Mouse (Mus musculus) heart, adult 9 months (tissue): ENCODE measurements at regions not wholly inside any gene's neighbourhood (a gene's known extent, or its start where the extent isn't known, plus 50 kb on each side); places are given as distances from the start of the nearest gene placed in this dataset.
"Not testable (repeated sequence)": the region's sequence is repeated elsewhere in the genome, so short reads cannot be mapped to it uniquely, and the experiment has no call there.

ENCODE experiments used
- DNase-seq, 2 experiments: peaks; one replicate each; pipeline ENCODE4 v3.0.0; 2022; ENCODE audit warnings: low spot score in 2 of 2

DNA sequence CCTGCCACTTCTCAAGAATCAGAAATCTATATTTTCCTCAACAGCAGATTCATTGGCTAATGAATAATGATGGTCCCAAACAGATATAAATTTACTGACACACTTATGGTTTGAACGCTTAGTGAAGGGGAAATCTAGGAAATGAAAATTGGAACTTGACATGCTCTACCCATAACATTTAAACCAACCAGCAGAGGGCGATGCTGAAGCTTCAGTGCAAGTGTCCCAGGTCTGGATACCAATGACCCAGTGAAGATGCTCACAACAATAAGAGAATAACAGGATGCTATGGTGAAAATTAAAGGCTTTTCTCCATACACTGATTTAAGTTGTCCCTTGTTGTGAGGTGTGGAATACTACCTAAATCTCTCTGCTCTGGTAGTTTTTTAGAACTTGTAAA, 236.0 kb upstream of the Rorb start:
- no peak for DNase-seq

DNA sequence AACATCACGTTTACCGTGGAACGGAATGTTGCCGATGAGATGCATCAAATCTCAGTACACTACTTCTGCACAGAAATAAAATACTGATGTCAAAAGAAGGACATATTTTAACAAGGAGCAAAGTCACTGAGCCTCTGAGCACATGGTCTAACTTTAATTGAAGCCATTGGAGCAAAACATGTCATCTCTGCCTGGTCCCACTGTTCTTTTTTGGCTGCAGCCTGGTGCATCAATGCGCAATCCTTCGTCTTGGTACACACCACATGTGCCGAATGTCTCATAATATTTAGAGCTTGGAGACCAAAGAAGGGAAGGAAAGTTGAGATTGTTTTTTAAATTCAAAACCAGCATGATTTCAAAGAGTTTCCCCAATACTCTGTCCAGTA, 233.4 kb upstream of the Rorb start:
- no peak for DNase-seq

DNA sequence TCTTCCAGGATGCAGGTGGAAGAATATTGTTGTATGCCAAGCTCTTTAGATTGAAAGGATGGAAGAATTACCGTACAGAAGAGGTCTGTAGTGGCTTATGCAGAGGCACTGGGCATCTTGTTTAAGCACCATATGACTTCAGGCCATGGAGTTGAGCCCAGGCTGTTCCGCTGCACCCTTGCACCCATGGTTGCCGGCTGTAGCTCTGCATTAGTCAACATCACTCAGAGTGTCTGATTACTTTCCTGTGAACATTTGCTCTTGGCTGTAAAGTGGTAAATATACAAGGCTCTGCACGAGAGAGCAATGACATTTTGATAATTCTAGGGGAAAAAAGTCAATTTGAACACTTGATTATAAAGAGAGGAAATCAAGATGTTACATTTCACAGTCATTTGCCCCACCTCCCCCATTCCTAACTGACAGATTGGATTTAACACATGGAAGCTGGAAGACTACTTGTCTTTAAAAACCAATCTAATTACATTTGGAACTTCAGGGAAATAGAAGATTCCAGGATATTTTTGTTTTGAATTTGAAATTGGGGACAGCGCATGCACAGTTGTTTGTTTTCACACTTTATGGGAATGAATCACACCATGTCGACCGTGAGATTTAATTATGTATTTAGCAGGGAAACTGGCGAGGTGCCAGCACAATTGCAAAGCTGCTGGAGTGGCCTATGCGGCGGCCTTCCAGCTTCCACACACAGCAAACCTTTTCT, 232.9 kb upstream of the Rorb start:
- no peak for DNase-seq

DNA sequence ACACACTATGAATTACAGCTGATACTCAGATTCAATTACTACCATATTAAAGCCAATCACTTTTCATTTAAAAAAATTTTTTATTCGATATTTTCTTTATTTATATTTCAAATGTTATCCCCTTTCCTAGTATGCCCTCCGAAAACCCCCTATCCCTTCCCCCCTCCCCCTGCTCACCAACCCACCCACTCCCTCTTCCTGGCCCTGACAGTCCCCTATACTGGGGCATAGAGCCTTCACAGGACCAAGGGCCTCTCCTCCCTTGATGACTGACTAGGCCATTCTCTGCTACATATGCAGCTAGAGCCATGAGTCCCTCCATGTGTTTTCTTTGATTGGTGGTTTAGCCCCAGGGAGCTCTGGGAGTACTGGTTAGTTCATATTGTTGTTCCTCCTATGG, 196.1 kb upstream of the Rorb start:
- not testable (repeated sequence) for DNase-seq

DNA sequence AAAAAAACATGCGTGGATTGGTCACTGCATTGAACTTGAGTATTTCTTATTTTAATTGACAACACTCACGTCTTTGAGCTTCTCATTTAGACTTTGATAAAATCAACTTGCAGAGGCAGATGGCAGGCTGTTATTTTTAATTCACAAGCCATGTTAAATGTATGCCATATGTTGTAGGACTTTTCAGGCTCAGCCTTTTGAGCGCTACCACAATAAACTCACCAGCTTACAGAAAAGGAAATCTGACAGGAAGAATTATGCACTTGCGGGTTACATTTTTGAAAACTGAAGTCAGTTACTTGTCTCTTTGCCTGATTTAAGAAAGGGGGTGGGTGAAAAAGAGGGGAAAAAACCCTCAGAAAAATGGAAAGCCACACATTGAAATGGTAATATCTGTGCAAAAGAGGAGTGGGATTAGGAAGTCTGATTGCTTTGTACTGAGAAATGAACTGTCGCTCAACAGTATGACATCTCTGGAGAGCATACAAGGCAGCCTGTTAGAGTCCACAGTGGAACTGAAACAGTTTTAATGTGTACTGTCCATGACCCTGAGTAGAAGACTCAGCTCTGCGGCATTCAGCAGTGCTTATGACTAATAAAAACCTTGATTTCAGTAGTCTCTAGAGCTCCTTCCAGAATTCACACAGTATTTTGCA, 195.6 kb upstream of the Rorb start:
- no peak for DNase-seq

DNA sequence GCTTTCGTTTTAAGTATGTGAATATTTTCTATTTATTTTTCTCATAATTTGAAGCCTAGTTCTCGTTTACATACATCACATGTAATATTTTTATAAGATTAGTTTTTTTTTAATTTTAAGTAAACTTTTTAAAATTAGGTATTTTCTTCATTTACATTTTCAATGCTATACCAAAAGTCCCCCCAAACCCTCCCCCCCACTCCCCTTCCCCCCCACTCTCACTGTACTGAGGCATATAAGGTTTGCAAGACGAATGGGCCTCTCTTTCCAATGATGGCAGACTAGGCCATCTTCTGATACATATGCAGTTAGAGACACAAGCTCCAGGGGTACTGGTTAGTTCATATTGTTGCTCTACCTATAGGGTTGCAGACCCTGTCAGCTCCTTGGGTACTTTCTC, 174.9 kb upstream of the Rorb start:
- not testable (repeated sequence) for DNase-seq

DNA sequence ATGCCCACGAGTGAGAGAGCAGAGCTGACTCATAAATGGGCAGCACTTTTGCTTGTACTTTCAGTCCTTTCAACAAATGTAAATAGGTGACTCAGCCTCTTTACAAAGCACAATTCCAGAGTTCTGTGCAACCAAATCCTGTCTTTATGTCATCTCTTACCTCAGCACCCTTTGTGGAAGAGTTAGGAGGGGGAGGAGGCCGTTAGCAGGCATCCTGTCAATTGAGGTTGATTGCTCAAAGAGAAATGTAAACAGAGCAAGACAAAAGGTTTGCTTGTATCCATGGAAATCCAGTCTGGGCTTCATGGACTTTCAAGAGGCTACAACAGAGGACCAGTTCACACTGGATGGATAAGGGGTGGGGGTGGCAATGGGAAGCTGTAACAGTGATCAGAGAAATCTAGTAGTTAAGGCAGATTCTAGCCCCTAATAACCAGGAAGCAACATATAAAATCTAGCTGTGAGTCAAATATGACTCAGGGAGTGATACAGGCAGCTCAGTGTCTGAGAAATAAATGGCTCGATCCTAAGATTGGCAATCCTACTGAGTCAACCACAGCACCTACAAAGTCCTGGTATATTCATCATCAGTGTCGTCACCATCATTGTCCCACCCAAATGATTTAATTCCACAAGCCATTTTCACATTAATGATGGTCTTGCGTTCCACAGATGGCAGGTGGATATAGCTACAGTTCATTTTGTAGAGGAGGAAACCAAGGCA, 136.0 kb upstream of the Rorb start:
- DNase-seq, result no peak

DNA sequence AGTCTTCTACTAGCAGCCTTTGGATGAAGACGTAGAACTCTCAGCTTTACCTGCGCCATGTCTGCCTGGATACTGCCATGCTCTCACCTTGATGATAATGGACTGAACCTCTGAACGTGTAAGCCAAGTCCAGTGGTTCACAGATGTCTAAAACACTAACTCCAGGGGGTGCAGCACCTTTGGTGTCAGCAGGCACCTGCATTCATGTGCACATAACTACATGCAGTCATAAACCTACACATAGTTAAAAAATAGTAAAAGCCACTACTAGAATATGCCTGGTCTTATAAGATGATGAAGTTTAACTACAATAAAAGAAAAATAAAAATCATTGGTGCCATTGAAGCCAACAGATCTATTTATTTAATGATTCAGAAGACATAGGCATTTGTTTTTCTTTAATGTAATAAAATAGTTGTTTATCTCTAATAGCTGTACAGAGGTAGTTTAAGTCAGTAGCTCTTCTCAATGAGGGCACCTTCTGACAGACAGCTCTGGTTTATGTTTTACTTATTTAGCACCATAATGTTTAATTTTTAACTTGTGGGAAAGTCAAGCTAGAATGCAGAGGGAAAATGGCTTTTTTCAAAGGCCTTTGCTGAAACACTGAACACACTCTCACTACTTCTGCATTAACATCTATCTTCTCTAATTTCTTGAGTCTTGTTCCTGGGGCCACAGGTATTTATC, 118.5 kb upstream of the Rorb start:
- DNase-seq, result no peak

DNA sequence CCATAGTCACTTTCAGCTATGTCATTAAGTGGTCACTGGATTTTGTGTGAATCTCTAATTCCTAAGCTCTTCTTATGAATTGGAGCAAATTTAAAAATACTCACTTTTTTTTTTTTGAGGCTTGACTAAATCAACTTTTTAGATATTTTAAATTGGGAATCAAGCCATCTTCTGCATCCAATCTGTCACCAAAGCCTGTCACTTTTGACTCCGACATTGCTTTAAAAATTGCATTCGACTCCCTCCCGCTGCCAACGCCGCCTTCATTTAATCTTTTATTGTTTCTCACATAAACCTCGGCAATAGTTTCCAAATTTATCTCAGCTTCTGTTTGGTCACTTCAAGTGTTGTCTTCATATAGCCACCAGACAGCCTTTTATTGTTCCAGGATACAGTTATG, 109.8 kb upstream of the Rorb start:
- no peak for DNase-seq

DNA sequence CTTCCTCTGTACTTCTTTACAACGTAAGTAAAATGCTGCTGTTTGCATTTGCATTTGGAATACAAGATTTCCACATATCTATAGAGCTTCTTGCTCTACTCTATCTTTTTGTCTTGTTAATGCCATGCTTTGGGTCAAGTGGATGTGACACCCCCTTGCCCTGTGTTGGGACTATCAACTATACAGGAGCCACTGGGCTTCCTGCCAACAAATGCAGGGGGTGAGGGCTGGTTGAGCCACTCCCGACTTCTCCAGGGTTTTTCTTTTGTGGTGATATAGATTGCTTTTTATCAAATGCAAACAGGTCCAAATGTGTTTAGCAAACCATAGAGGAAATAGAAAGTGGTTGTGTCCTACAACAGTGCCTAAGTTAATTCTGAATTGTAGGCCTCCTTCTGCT, 108.4 kb upstream of the Rorb start:
- no peak for DNase-seq

DNA sequence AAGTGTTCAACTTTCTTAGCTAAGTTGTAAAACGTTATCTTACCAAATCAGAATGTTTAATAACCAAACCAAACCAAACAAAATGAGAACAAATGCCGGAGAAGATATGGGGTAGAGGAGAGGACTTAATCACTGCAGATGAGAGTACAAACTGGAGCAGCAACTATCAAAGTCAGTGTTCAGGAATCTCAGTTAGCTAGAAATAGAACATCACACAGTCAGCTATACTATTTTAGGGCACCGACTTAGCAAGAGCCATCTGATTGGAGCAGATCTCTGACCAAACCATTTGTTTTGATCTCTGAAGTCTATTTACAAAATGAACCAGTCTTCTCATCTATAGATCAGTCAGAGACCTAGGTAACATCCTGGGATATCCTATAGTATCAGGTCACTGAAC, 107.7 kb upstream of the Rorb start:
- DNase-seq, result peak; percentile 8

DNA sequence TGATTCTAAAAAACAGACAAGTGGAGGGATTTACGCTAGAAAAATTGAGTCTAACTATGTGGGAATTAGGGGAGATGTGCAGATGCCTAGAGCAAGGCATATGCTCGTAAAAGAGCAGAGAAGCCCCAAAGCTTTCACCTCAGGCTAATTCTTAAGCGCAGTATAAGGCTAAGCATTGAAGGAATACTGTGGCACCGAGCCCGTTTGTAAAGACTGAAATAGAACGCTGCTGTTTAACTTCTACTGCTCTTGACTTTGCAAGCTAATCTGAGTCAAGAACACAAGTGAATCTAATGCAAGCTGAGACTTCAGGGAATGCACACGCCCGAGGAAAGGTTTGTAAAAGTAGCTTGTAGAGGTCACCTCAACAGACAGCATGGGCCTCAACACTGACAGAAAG, 88.5 kb upstream of the Rorb start:
- no peak for DNase-seq

DNA sequence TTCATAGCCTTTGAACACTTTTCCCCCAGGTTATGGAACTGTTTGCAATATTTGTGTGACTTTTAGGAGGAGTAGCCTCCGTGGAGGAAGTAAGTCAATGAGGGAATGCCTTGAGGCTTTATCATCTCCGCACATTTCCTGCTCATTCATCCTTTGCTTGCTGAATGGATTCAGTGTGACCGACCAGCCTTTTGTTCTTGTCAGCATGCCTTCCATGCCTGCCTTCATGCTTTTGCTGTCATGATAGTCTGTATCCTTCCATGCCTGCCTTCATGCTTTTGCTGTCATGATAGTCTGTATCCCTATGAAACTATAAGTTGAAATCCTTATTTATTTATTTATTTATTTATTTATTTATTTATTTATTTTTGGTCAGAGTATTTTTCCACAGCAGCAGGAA, 87.8 kb upstream of the Rorb start:
- DNase-seq, result no peak

DNA sequence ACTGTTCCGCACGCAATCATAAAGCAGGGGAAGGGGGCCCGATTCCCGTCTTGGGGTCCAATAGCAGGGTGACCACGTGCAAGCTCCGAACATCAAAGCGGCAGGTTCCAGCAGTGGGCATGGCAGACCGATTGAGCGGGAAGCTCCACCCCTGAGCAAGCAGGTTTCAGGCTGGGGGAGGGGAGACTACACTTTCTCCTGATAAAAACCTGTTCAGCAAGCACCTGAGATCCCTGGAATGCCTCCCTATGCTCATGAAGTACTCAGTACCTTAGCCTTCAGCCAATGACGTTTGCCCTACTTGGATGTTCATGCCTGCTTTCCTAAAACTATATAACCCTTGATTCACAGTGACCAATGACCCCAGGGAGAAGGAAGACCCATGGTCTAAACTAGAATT, 83.7 kb upstream of the Rorb start:
- no peak for DNase-seq

DNA sequence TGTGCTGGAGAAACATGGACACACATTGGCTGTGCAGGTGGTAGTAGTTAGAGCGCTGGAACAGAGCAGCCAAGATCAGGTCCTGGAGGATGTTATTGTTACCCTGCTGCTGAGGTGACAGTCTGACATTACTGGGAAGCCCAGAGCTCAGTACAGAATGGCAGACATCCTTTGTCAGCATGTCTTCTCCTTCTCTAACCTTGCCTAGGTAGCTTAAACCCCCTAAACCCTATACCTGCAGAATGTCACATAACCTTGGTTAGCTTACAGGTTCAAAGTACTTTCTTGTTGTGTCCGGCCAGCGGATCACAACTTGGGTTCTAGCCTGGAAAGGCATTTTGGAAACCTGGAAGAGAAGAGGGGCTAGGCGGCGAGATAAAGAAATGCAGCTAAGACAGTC, 83.3 kb upstream of the Rorb start:
- no peak for DNase-seq

DNA sequence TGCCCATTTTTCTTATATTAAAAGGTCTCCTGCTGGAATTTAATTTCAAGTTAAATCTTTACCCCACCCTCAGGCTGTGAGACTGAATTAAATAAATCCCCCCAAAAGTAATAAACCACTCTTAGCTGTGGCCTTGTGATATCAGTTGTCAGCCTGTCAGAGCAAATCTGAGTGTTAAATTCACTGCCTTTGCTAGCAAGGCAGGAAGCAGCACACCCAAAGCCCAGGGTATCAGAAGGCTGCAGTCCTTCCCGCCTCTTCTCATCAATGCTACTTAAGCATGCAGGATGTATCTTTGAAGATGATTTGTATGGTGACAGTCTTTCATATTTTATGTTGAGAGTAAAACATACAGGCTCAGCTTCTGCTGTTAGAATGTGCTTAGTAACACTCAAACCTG, 61.8 kb upstream of the Rorb start:
- no peak for DNase-seq

DNA sequence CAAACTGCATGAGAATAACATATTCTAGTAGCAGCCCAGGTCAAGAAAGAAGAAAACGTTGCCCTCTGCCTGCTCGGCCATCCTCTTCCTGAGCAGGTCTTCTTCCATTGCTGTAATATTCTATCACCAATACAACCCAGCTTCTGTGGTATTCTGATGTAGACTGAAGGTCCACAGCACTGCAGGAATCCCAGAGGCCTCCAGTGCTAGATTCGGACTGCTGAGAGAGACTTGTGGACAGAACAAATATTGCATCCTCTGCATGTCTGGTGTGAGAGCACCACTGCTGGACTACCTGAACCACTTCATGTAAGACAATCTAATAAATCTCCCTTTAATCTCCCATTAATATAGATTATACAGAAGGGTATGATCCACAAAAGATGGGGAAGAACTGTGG, 59.8 kb upstream of the Rorb start:
- no peak for DNase-seq
